In the genomic region with DNA sequence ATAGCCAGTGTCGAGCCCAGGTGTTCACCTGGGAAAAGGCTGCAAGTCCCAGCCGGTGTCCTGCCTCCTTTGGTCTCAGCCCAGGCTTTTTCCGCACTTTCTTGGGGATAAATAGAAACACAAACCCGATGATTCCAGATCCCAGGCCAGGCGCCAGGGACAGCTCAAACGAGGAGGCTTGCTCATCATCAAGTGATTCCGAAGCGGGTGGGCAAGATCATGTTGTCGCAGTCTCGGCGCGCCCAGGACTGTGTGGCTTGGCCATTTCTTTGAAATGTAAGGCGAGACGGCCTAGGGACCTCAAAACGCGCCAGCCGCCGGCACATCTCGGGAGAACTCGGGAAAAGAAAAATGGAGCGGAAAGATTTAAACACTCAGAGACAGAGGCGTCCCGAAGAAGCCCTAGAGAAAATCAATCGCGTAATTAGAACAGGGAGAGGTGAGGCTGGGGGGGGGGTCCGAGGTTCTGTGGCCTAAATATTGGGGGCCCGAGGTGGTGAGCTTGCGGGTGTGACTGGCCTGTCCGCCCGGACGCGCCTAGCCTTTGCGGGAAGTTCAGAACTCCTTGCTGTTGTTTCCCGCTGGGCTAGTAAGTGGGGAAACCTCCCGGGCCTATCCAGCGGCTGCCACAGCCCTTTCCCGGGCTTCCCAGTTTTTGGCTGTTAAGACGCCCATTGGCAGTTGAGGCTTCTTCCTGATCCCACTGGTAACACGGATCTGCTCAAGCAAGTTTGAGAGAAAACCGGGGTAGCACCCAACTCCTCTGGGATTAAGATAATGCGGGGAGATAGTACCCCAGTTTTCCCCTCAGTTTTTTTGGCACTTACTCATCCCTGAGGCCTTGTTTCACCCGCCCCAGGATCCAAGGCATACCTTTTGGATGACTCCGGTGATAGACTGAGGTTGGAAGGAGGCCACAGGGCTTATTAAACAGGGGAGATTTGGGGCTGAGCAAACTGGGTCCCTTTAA, we compare ENCODE assay signal across 12 mouse cellular contexts. TPM values are rescaled to one million over a fixed set of nuclear protein-coding genes. Genes with fewer than 3 reads are reported as not detected.
DNase-seq lines count a peak whose midpoint lies in the region; ATAC-seq and TF ChIP-seq lines count a peak whose summit lies in the region.
"Had no signal": no experiment of that assay in that cellular context is flagged by ENCODE, and none has a peak within 500 bp of the region (broad histone marks: within the 10 kb centered on the region; RNA-seq: fewer than 3 reads in every experiment).

No protein-coding gene starts in this region.

- H3ac ChIP-seq in myocyte (ENCODE audit: control insufficient read depth, insufficient read length): peak overlapping the region; percentile 23

- H3K79me2 ChIP-seq in myocyte (ENCODE audit: control insufficient read depth, insufficient read depth): no peaks in the 10 kb centered on the region

- no peaks in the 10 kb centered on the region for H3K36me3 ChIP-seq in forebrain, embryonic 10.5 days (replicated peaks)
- H3K36me3 ChIP-seq in forebrain, embryonic 14.5 days (ENCODE audit: control insufficient read depth, insufficient read depth, low read length): no peaks in the 10 kb centered on the region
- no peaks in the 10 kb centered on the region for H3K36me3 ChIP-seq in ES-E14 (ENCODE audit: control insufficient read depth, insufficient read depth, low read length, poor library complexity, severe bottlenecking)
- no peaks in the 10 kb centered on the region for H3K36me3 ChIP-seq in hindbrain, embryonic 11.5 days (ENCODE audit: control insufficient read depth, insufficient read depth, low read length)
- no peaks in the 10 kb centered on the region for H3K36me3 ChIP-seq in myocyte (ENCODE audit: control insufficient read depth, insufficient read depth)
- H3K36me3 ChIP-seq: heart, embryonic 12.5 days had no signal

- no peak overlapping the region for H3K4me3 ChIP-seq in forebrain, embryonic 10.5 days
- no peak overlapping the region for H3K4me3 ChIP-seq in forebrain, embryonic 14.5 days (ENCODE audit: low read depth, low read length)
- H3K4me3 ChIP-seq in ES-E14 (ENCODE audit: insufficient read depth in 1 of 2, low read depth in 1 of 2, low read length in 2 of 2, poor library complexity in 1 of 2, severe bottlenecking in 1 of 2) (peak overlapping the region in 1 of 2 experiments; percentile 11; a peak in 1 of 4 replicates), myocyte (peak overlapping the region; percentile 27)
- H3K4me3 ChIP-seq in hindbrain, embryonic 11.5 days (ENCODE audit: low read depth, low read length): peak overlapping the region; percentile 34
- H3K4me3 ChIP-seq: heart, embryonic 12.5 days had no signal

- peaks cover 100% of the 10 kb centered on the region for H3K27me3 ChIP-seq in forebrain, embryonic 10.5 days (ENCODE audit: poor library complexity, severe bottlenecking)
- peaks cover 97% of the 10 kb centered on the region for H3K27me3 ChIP-seq in forebrain, embryonic 14.5 days (replicated peaks; ENCODE audit: control insufficient read depth, insufficient read depth, low read length)
- peaks cover 89% of the 10 kb centered on the region for H3K27me3 ChIP-seq in hindbrain, embryonic 11.5 days (ENCODE audit: control insufficient read depth, insufficient read depth, low read length)
- H3K27me3 ChIP-seq in myocyte (ENCODE audit: control insufficient read depth, insufficient read depth, insufficient read length): no peaks in the 10 kb centered on the region

- peak; percentile 44 for TF ChIP-seq POLR2A in myocyte (IDR thresholded peaks at IDR 0.05; ENCODE audit: insufficient read length, low read depth)

- under 1% methylated on average over 43 of the region's 43 CpGs for WGBS in forebrain, embryonic 10.5 days
- WGBS in forebrain, embryonic 14.5 days: under 1% methylated on average over 43 of the region's 43 CpGs
- WGBS in hindbrain, embryonic 11.5 days: 1% methylated on average over 43 of the region's 43 CpGs

- no peaks in the 10 kb centered on the region for H3K9me3 ChIP-seq in forebrain, embryonic 10.5 days
- H3K9me3 ChIP-seq in forebrain, embryonic 14.5 days (replicated peaks; ENCODE audit: control insufficient read depth, low read length): no peaks in the 10 kb centered on the region
- H3K9me3 ChIP-seq in ES-E14 (ENCODE audit: control insufficient read depth, insufficient read depth, low read depth, low read length): no peaks in the 10 kb centered on the region
- no peaks in the 10 kb centered on the region for H3K9me3 ChIP-seq in hindbrain, embryonic 11.5 days (ENCODE audit: control insufficient read depth, low read length)
- H3K9me3 ChIP-seq: heart, embryonic 12.5 days had no signal

- no peak overlapping the region for H3K4me2 ChIP-seq in forebrain, embryonic 14.5 days (ENCODE audit: low read length)
- H3K4me2 ChIP-seq in hindbrain, embryonic 11.5 days (replicated peaks; ENCODE audit: low read depth, low read length): peak overlapping the region; percentile 33
- peak overlapping the region; percentile 82 for H3K4me2 ChIP-seq in myocyte (ENCODE audit: low read depth)
- H3K4me2 ChIP-seq: heart, embryonic 12.5 days had no signal

- H3K4me1 ChIP-seq in forebrain, embryonic 10.5 days: no peaks in the 10 kb centered on the region
- no peaks in the 10 kb centered on the region for H3K4me1 ChIP-seq in forebrain, embryonic 14.5 days (ENCODE audit: control insufficient read depth, insufficient read depth, low read length)
- H3K4me1 ChIP-seq in ES-E14 (ENCODE audit: control insufficient read depth in 2 of 2, insufficient read depth in 2 of 2, low read length in 2 of 2, poor library complexity in 1 of 2): no peaks in the 10 kb centered on the region
- no peaks in the 10 kb centered on the region for H3K4me1 ChIP-seq in hindbrain, embryonic 11.5 days (replicated peaks; ENCODE audit: control insufficient read depth, insufficient read depth, low read length)
- H3K4me1 ChIP-seq: heart, embryonic 12.5 days had no signal

- DNase-seq in forebrain, embryonic 10.5 days (ENCODE audit: extremely low spot score, low spot score): peak; percentile 50
- DNase-seq in forebrain, embryonic 14.5 days (ENCODE audit: low spot score): no peak
- DNase-seq in ES-E14 (ENCODE audit: low read depth, low spot score): no peak
- no peak for DNase-seq in hindbrain, embryonic 11.5 days (ENCODE audit: low spot score)
- DNase-seq in cerebellum, postnatal 36 days: no peak
- DNase-seq in frontal cortex, adult 2 months (ENCODE audit: extremely low spot score in 1 of 2, low spot score in 1 of 2): no peak
- DNase-seq in layer of hippocampus, adult 9-10 months (ENCODE audit: low spot score): no peak
- DNase-seq: cerebellum, adult 8-10 months had no signal

- in situ Hi-C loops in ES-E14 (cut with MboI; ENCODE audit: low sequenced_read_pairs in 2 of 2, unreplicated experiment in 2 of 2): no loop called here

- no peak for ATAC-seq in forebrain, embryonic 14.5 days
- no peak for ATAC-seq in hindbrain, embryonic 11.5 days (ENCODE audit: low FRiP score)
- ATAC-seq: activated CD4-positive, CD25-positive, alpha-beta regulatory T cell, adult 4 months had no signal

- H3K27ac ChIP-seq in forebrain, embryonic 10.5 days: no peak overlapping the region
- H3K27ac ChIP-seq in forebrain, embryonic 14.5 days (ENCODE audit: low read depth, low read length): no peak overlapping the region
- no peak overlapping the region for H3K27ac ChIP-seq in ES-E14 (ENCODE audit: insufficient read depth, low read depth, low read length, poor library complexity, severe bottlenecking)
- H3K27ac ChIP-seq in hindbrain, embryonic 11.5 days (ENCODE audit: low read depth, low read length): peak overlapping the region; percentile 84
- H3K27ac ChIP-seq: macrophage had no signal

- no peak overlapping the region for H3K9ac ChIP-seq in forebrain, embryonic 14.5 days (ENCODE audit: low read length)
- H3K9ac ChIP-seq in ES-E14 (ENCODE audit: insufficient read depth, low read depth, low read length, poor library complexity, severe bottlenecking): 0 out of 2 replicates have a peak overlapping the region, but pooled peaks have one; percentile 4
- peak overlapping the region; percentile 73 for H3K9ac ChIP-seq in hindbrain, embryonic 11.5 days (ENCODE audit: low read depth, low read length)
- H3K9ac ChIP-seq: heart, embryonic 12.5 days had no signal

TF ChIP-seq in ES-E14, 5 proteins besides CTCF, POLR2A, EP300 and RAD21 (continues in another document):
- TF ChIP-seq ZNF384 (IDR thresholded peaks at IDR 0.05; ENCODE audit: low read depth, low read length): no peak

TF ChIP-seq in myocyte, 11 proteins besides CTCF, POLR2A, EP300 and RAD21 (continues in another document):
- no peak for TF ChIP-seq TCF3 (IDR thresholded peaks at IDR 0.05; ENCODE audit: insufficient read length, low read depth)

RNA-seq across cellular contexts. Expression of a gene that starts 8.8 kb away (rescaled TPM):
- polyA plus RNA-seq in forebrain, embryonic 10.5 days (2016; fragmentation: Nextera tagmentation; extraction: Ambion mirVana): not detected in 2 replicates
- not detected in 2 replicates for polyA plus RNA-seq in forebrain, embryonic 14.5 days (2014; fragmentation: Nextera tagmentation; extraction: Ambion mirVana)
- 0.31 TPM in 1 of 2 replicates, not detected in the other for total RNA-seq in ES-E14 (2012; rRNA removed)
- 37.3 and 37.8 TPM in 2 replicates for polyA plus RNA-seq in hindbrain, embryonic 11.5 days (2014; fragmentation: Nextera tagmentation; extraction: Ambion mirVana)
- polyA plus RNA-seq in myocyte (2012; fragmentation: generic; extraction: Trizol): 3.6 TPM
- 0.06 TPM in 1 of 2 replicates, not detected in the other for polyA plus RNA-seq in frontal cortex, adult 2 months (2012; rRNA removed)
- polyA plus RNA-seq: activated CD4-positive, CD25-positive, alpha-beta regulatory T cell, adult 4 months; macrophage had no signal

RNA-seq across cellular contexts. Expression of a gene that starts 29.5 kb away (rescaled TPM):
- polyA plus RNA-seq in forebrain, embryonic 10.5 days (2016; fragmentation: Nextera tagmentation; extraction: Ambion mirVana): not detected in 2 replicates
- not detected in 2 replicates for polyA plus RNA-seq in forebrain, embryonic 14.5 days (2014; fragmentation: Nextera tagmentation; extraction: Ambion mirVana)
- 0.32 and 0.58 TPM in 2 replicates for total RNA-seq in ES-E14 (2012; rRNA removed)
- 0.45 and 5.4 TPM in 2 replicates for polyA plus RNA-seq in hindbrain, embryonic 11.5 days (2014; fragmentation: Nextera tagmentation; extraction: Ambion mirVana)
- polyA plus RNA-seq in myocyte (2012; fragmentation: generic; extraction: Trizol): 14.0 TPM
- not detected in 2 replicates for polyA plus RNA-seq in frontal cortex, adult 2 months (2012; rRNA removed)
- polyA plus RNA-seq: activated CD4-positive, CD25-positive, alpha-beta regulatory T cell, adult 4 months; macrophage had no signal

RNA-seq across cellular contexts. Expression of a gene that starts 37.1 kb away (rescaled TPM):
- not detected in 2 replicates for polyA plus RNA-seq in forebrain, embryonic 10.5 days (2016; fragmentation: Nextera tagmentation; extraction: Ambion mirVana)
- not detected in 2 replicates for polyA plus RNA-seq in forebrain, embryonic 14.5 days (2014; fragmentation: Nextera tagmentation; extraction: Ambion mirVana)
- 0.22 TPM in 1 of 2 replicates, not detected in the other for total RNA-seq in ES-E14 (2012; rRNA removed)
- not detected in 2 replicates for polyA plus RNA-seq in hindbrain, embryonic 11.5 days (2014; fragmentation: Nextera tagmentation; extraction: Ambion mirVana)
- 0.71 TPM for polyA plus RNA-seq in myocyte (2012; fragmentation: generic; extraction: Trizol)
- polyA plus RNA-seq in frontal cortex, adult 2 months (2012; rRNA removed): not detected in 2 replicates
- polyA plus RNA-seq: macrophage had no signal

RNA-seq across cellular contexts. Expression of a gene that starts 51.3 kb away (rescaled TPM):
- polyA plus RNA-seq in forebrain, embryonic 10.5 days (2016; fragmentation: Nextera tagmentation; extraction: Ambion mirVana): not detected in 2 replicates
- not detected in 2 replicates for polyA plus RNA-seq in forebrain, embryonic 14.5 days (2014; fragmentation: Nextera tagmentation; extraction: Ambion mirVana)
- 0.54 TPM in 1 of 2 replicates, not detected in the other for total RNA-seq in ES-E14 (2012; rRNA removed)
- polyA plus RNA-seq in hindbrain, embryonic 11.5 days (2014; fragmentation: Nextera tagmentation; extraction: Ambion mirVana): not detected in 2 replicates
- 10.5 TPM for polyA plus RNA-seq in myocyte (2012; fragmentation: generic; extraction: Trizol)
- not detected in 2 replicates for polyA plus RNA-seq in frontal cortex, adult 2 months (2012; rRNA removed)
- polyA plus RNA-seq: activated CD4-positive, CD25-positive, alpha-beta regulatory T cell, adult 4 months; heart, embryonic 12.5 days; macrophage had no signal

Comparison
In these comparisons a context has a peak if more than half of its experiments do, and no peak if none do; other contexts are left out.
1. H3K4me3 ChIP-seq: peak in hindbrain, embryonic 11.5 days (single experiment) and myocyte (single experiment); none in forebrain, embryonic 10.5 days (single experiment) and forebrain, embryonic 14.5 days (single experiment).